In the genomic region with DNA sequence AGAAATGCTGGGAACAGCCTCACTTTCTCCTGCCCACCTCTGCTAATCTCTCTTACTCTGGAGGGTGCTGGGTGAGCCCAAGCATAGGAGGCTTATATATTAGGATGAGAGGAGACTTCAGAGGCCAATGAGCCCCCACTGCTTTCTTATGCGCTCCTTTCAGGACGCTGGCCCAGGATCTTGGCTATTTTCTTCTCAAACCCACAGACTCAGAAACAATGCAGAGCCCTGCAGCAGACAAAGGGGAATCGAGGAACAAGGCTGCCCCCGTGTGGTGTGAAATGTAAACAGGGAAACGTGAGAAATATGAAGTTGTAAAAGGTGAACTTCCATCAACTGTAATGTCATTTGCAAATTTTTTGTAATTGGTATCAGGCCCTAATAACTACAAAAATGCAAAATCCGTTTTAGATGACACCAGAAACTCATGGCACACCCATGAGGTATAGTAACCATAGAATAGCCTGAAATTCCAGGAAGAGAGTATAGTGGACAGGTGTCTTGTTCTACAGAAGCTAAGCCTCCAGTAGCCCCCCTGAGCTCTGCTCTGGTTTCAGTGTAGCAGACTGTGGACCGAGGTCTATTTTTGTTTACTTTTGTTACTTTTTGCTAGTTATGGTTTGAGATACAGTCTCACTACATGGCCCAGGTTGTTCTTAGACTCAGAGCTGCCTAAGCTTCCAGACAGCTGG, we compare ENCODE assay signal across 8 mouse cellular contexts. TPM values are rescaled to one million over a fixed set of nuclear protein-coding genes. Genes with fewer than 3 reads are reported as not detected.
A peak's percentile ranks its signal among the peaks of the same experiment; 100 is the strongest.
DNase-seq lines count a peak whose midpoint lies in the region; ATAC-seq and TF ChIP-seq lines count a peak whose summit lies in the region.

No protein-coding gene starts in this region.

- TF ChIP-seq EP300 in heart, adult 2 months (IDR thresholded peaks at IDR 0.05; ENCODE audit: insufficient read depth, low read depth, low read length), result no peak

- peak; percentile 73 for TF ChIP-seq CTCF in heart, adult 2 months (IDR thresholded peaks at IDR 0.05)
- peak; percentile 69 for TF ChIP-seq CTCF in left cerebral cortex, adult 2 months (IDR thresholded peaks at IDR 0.05)
- TF ChIP-seq CTCF in midbrain, postnatal 0 days (IDR thresholded peaks at IDR 0.05), result peak; percentile 80
- no peak for TF ChIP-seq CTCF in thymus, adult 2 months (IDR thresholded peaks at IDR 0.05; ENCODE audit: borderline replicate concordance, control insufficient read depth, extremely low read depth, insufficient read depth, low read length, poor library complexity)

- no peak overlapping the region for H3K27ac ChIP-seq in heart, adult 2 months
- no peak overlapping the region for H3K27ac ChIP-seq in heart, embryonic 10.5 days
- H3K27ac ChIP-seq in left cerebral cortex, adult 2 months, result no peak overlapping the region
- no peak overlapping the region for H3K27ac ChIP-seq in midbrain, postnatal 0 days (ENCODE audit: low read depth, low read length)
- no peak overlapping the region for H3K27ac ChIP-seq in thymus, adult 2 months (ENCODE audit: control insufficient read depth, insufficient read depth, low read length)

- H3K9me3 ChIP-seq in heart, embryonic 10.5 days, result no peaks in the 10 kb centered on the region
- no peaks in the 10 kb centered on the region for H3K9me3 ChIP-seq in midbrain, postnatal 0 days (ENCODE audit: low read length)

- no peak overlapping the region for H3K4me3 ChIP-seq in heart, adult 2 months
- H3K4me3 ChIP-seq in heart, embryonic 10.5 days, result no peak overlapping the region
- H3K4me3 ChIP-seq in left cerebral cortex, adult 2 months, result no peak overlapping the region
- no peak overlapping the region for H3K4me3 ChIP-seq in midbrain, postnatal 0 days (ENCODE audit: low read depth, low read length)
- H3K4me3 ChIP-seq in thymus, adult 2 months (ENCODE audit: control insufficient read depth, insufficient read depth, low read length), result no peak overlapping the region

- DNase-seq in heart, adult 2 months, result peak; percentile 23 to 48
- DNase-seq in heart, embryonic 10.5 days (ENCODE audit: low spot score), result no peak
- peak; percentile 15 for DNase-seq in ES-CJ7 (ENCODE audit: low read depth, low spot score)
- peak; percentile 48 for DNase-seq in cerebellum, adult 9-11 months
- DNase-seq in heart, postnatal 4 days, result peak; percentile 62
- peak; percentile 52 to 66 for DNase-seq in left cerebral cortex, adult 2 months (ENCODE audit: extremely low spot score in 1 of 2, low spot score in 2 of 2)
- peak; percentile 63 for DNase-seq in midbrain, postnatal 0 days (ENCODE audit: low spot score)
- no peak for DNase-seq in thymus, adult 2 months

- 13% methylated on average over 7 of the region's 7 CpGs for WGBS in heart, adult 2 months
- 14% methylated on average over 7 of the region's 7 CpGs for WGBS in heart, embryonic 10.5 days
- WGBS in midbrain, postnatal 0 days, result 12% methylated on average over 7 of the region's 7 CpGs
- WGBS in thymus, adult 2 months, result 18% methylated on average over 7 of the region's 7 CpGs

- ATAC-seq in midbrain, postnatal 0 days (ENCODE audit: low FRiP score), result no peak

- no peaks in the 10 kb centered on the region for H3K4me1 ChIP-seq in heart, adult 2 months (ENCODE audit: control insufficient read depth, insufficient read depth, low read length)
- no peaks in the 10 kb centered on the region for H3K4me1 ChIP-seq in heart, embryonic 10.5 days
- no peaks in the 10 kb centered on the region for H3K4me1 ChIP-seq in midbrain, postnatal 0 days (ENCODE audit: insufficient read depth, low read length)
- H3K4me1 ChIP-seq in thymus, adult 2 months (replicated peaks; ENCODE audit: control insufficient read depth, insufficient read depth, low read length), result no peaks in the 10 kb centered on the region

- TF ChIP-seq POLR2A in heart, adult 2 months (IDR thresholded peaks at IDR 0.05; ENCODE audit: insufficient read depth, low read depth, low read length), result no peak
- TF ChIP-seq POLR2A in thymus, adult 2 months (IDR thresholded peaks at IDR 0.05; ENCODE audit: control insufficient read depth, extremely low read depth, insufficient read depth, low read length, poor library complexity), result no peak

- no peak overlapping the region for H3K9ac ChIP-seq in heart, adult 2 months (ENCODE audit: low read depth, low read length)
- no peak overlapping the region for H3K9ac ChIP-seq in midbrain, postnatal 0 days (replicated peaks; ENCODE audit: low read length, poor library complexity, severe bottlenecking)

- no peaks in the 10 kb centered on the region for H3K79me2 ChIP-seq in heart, adult 2 months (replicated peaks; ENCODE audit: control insufficient read depth, insufficient read depth, low read length)

- no peaks in the 10 kb centered on the region for H3K36me3 ChIP-seq in heart, adult 2 months (ENCODE audit: control insufficient read depth, insufficient read depth, low read length)
- no peaks in the 10 kb centered on the region for H3K36me3 ChIP-seq in heart, embryonic 10.5 days
- H3K36me3 ChIP-seq in midbrain, postnatal 0 days (ENCODE audit: insufficient read depth, low read length), result no peaks in the 10 kb centered on the region
- H3K36me3 ChIP-seq in thymus, adult 2 months (ENCODE audit: control insufficient read depth, insufficient read depth, low read length), result no peaks in the 10 kb centered on the region

- no peaks in the 10 kb centered on the region for H3K27me3 ChIP-seq in heart, adult 2 months (ENCODE audit: control insufficient read depth, insufficient read depth, low read length)
- H3K27me3 ChIP-seq in heart, embryonic 10.5 days (ENCODE audit: insufficient read depth, poor library complexity, severe bottlenecking), result no peaks in the 10 kb centered on the region
- no peaks in the 10 kb centered on the region for H3K27me3 ChIP-seq in midbrain, postnatal 0 days (ENCODE audit: insufficient read depth, low read length)
- H3K27me3 ChIP-seq in thymus, adult 2 months (ENCODE audit: control insufficient read depth, insufficient read depth, low read length), result no peaks in the 10 kb centered on the region

- intact Hi-C loops in heart, adult 2 months (cut with DNase I), result loop anchor here (5.0 kb wide), 2 partner anchors 159 to 199 kb away; no protein-coding TSS in a partner anchor
- intact Hi-C loops in left cerebral cortex, adult 2 months (cut with DNase I), result loop anchor here (1.0 to 10.0 kb wide), 6 partner anchors 64 to 999 kb away; no protein-coding TSS in a partner anchor

- no peak overlapping the region for H3K4me2 ChIP-seq in midbrain, postnatal 0 days (ENCODE audit: low read depth, low read length, poor library complexity, severe bottlenecking)

RNA-seq across cellular contexts. Expression of gene Tcf21, which starts 43.8 kb away (rescaled TPM):
- 1 to 10 TPM; 8.4 to 9.6 TPM for total RNA-seq in heart, adult 2 months (2021)
- polyA plus RNA-seq in heart, adult 2 months (2012; rRNA removed), result 29.6 and 32.3 TPM in 2 replicates
- 64.0 and 75.4 TPM in 2 replicates for polyA plus RNA-seq in heart, embryonic 10.5 days (2016; fragmentation: Nextera tagmentation; extraction: Ambion mirVana)
- 10 to 100 TPM; 38.6 to 44.5 TPM for total RNA-seq in heart, postnatal 4 days (2021)
- total RNA-seq in left cerebral cortex, adult 2 months (2021), result not detected
- total RNA-seq in midbrain, postnatal 0 days (2014; rRNA removed), result not detected in 2 replicates
- not detected in 2 replicates for polyA plus RNA-seq in midbrain, postnatal 0 days (2015; fragmentation: Nextera tagmentation; extraction: Ambion mirVana)
- 0.61 and 2.4 TPM in 2 replicates for polyA plus RNA-seq in thymus, adult 2 months (2012; rRNA removed)

RNA-seq across cellular contexts. Expression of gene Tbpl1, which starts 44.4 kb away (rescaled TPM):
- total RNA-seq in heart, adult 2 months (2021), result 10 to 100 TPM; 20.8 to 23.0 TPM
- polyA plus RNA-seq in heart, adult 2 months (2012; rRNA removed), result 15.1 and 15.3 TPM in 2 replicates
- polyA plus RNA-seq in heart, embryonic 10.5 days (2016; fragmentation: Nextera tagmentation; extraction: Ambion mirVana), result 46.8 and 58.0 TPM in 2 replicates
- total RNA-seq in heart, postnatal 4 days (2021), result 10 to 100 TPM; 28.8 to 31.7 TPM
- total RNA-seq in left cerebral cortex, adult 2 months (2021), result 10 to 100 TPM; 67.7 to 69.6 TPM
- total RNA-seq in midbrain, postnatal 0 days (2014; rRNA removed), result 36.6 and 47.6 TPM in 2 replicates
- polyA plus RNA-seq in midbrain, postnatal 0 days (2015; fragmentation: Nextera tagmentation; extraction: Ambion mirVana), result 61.5 and 62.2 TPM in 2 replicates
- 53.6 and 67.3 TPM in 2 replicates for polyA plus RNA-seq in thymus, adult 2 months (2012; rRNA removed)

Comparison
In these comparisons a context has a peak if more than half of its experiments do, and no peak if none do; other contexts are left out.
1. DNase-seq: peak in heart, adult 2 months (2 of 2), ES-CJ7 (single experiment), cerebellum, adult 9-11 months (single experiment), heart, postnatal 4 days (single experiment), left cerebral cortex, adult 2 months (2 of 2) and midbrain, postnatal 0 days (single experiment); none in heart, embryonic 10.5 days (single experiment) and thymus, adult 2 months (single experiment).